Mouse (Mus musculus): ENCODE measurements around the gene Srbd1.

GRCm38 (mm10) chr17:86134461-86134860, 10.5 kb downstream of the Srbd1 start:
- TF ChIP-seq CTCF (IDR thresholded peaks at IDR 0.05; ENCODE audit: extremely low read depth, insufficient read depth, low read length) (no peak), POLR2A (IDR thresholded peaks at IDR 0.05; ENCODE audit: extremely low read depth, insufficient read depth, low read length) (no peak)

Measured in cortical plate, adult 2 months (tissue).